Mouse (Mus musculus) CD4-positive helper T cell, adult 2 months (primary cell): ENCODE measurements at regions not wholly inside any gene's neighbourhood (a gene's known extent, or its start where the extent isn't known, plus 50 kb on each side); places are given as distances from the start of the nearest gene placed in this dataset.

Experiments
- DNase-seq: peaks from one replicate; pipeline ENCODE4 v3.0.0-alpha.2; 2012; ENCODE audit warnings: low read depth, missing footprints, low spot score

DNA sequence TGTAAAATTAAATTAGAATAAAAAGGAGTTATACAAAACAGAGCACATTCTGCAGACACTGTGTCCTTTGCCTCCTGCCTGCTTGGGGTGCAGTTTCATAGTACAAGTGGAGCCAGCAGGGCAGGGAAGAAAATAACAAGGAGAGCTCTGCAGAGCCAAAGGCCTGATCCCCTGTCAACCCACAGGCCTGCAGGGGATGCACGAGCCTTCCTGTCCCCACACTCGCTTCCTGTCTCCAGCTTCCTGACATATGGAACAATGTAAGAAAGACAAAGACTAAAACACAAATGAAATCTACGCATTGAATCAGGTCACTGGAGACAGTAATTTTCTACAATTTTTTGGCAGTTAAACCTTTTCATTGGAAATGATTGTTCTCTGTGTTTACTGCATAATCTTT, 861.8 kb downstream of the Efnb2 start:
- DNase-seq: no peak

DNA sequence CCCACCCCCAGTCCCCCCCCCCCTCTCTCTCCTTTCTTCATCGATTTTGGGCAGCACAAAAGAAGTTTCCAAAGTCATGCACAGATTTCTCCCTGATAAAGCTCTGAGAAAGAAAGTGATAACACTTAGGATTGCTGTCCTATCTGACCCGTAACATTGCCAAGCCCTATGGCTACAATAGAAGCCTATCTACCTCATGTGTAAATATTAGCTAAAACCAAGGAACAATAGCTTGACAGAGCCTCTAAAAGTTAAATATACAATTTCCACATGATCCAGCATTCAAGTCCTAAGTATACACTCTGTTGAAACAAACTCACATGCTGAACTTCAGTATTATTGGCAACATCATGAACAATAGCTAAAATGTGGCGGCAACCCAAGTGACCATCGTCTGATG, 864.9 kb downstream of the Efnb2 start:
- no peak for DNase-seq

- no peak for DNase-seq
Observed at GRCm38 (mm10) chr8:7763820-7764219, 897.2 kb downstream of the Efnb2 start.

- DNase-seq: no peak
Observed at GRCm38 (mm10) chr8:7760987-7761386, 900.1 kb downstream of the Efnb2 start.

- DNase-seq: no peak
Observed at GRCm38 (mm10) chr8:7732726-7733125, 928.3 kb downstream of the Efnb2 start.

DNA sequence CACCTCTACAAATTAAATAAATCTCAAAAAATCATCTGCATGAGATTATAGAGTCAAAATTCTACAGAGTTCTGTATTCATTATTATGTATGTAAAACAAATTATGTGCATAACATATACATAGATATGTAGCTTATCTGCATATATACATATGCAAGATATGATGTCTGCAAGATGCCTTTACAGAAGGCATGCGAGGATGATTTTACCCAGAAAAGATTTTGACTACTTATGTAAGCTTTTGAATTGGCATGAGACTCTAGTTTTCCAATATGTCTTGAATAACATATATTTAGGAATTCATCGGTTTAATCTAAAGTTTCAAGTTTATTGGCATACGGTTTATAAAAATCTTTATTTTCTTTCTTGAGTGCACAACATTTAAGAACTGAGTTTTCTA, 939.2 kb downstream of the Efnb2 start:
- no peak for DNase-seq

DNA sequence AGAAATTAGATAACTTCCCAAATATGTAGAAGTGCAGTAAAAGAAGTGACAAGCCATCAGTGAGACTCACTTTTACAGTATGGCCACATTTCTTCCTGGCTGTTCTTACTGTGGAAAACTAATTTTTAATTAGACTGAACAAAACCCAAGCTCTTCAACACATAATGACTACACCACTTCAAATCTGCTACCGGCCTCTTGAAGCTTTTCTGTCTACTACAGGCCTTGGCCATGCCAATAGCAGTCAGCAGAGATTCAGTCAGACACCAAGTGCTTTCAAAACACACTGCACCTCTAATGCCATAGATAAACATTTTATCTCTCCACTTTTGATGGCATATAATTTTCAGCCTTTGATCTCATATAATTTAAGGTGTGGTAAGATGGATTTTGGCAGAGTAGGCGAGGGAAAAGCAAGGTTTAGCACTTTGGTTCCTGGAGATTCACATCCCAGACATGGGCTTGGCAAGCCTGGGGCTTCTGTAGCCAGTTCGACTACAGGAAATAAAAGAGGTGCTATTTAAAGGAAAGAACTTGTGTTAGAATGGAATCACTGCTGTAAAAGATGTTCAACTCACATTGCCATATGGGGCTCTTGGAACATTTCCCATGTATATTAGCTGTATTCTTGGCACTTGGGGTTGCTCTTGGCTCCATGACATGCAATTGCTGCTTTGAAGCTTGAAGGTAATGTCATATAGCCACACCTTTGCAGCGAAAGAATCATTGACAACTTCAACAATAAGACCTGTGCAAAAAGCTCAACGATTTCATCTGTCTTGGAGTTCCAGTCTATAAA, 941.9 kb downstream of the Efnb2 start:
- DNase-seq: no peak

- no peak for DNase-seq
Observed at GRCm38 (mm10) chr8:7710764-7711163, 950.3 kb downstream of the Efnb2 start.

- no peak for DNase-seq
Observed at GRCm38 (mm10) chr8:7709406-7709805, 951.6 kb downstream of the Efnb2 start.

GRCm38 (mm10) chr8:7691355-7691996, 969.6 kb downstream of the Efnb2 start:
- DNase-seq: no peak

- no peak for DNase-seq
Observed at GRCm38 (mm10) chr8:7653804-7654203, 1007.2 kb downstream of the Efnb2 start.
